Mouse (Mus musculus): Measurements from ENCODE around the gene Ifnl2.

Ifnl2 gene

DNA sequence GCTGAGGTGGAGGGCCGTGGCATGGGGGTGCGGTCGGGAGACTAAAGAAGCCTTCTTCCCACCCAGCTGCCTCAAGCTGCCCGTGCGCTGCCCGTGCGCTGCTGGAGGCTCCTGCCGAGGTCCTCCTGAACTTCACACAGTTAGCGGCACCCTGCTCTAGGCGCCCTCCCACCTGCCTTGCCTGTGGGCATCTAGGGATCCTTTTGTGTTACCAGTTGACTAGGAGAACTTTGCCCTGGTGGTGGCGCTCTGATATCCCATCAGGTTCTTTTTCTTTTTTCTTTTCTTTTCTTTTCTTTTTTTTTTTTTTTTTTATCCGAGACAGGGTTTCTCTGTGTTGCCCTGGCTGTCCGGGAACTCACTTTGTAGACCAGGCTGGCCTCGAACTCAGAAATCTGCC, 19.4 kb downstream of the Ifnl2 start:
- no peak for DNase-seq (ENCODE audit: low read depth, low spot score)

DNA sequence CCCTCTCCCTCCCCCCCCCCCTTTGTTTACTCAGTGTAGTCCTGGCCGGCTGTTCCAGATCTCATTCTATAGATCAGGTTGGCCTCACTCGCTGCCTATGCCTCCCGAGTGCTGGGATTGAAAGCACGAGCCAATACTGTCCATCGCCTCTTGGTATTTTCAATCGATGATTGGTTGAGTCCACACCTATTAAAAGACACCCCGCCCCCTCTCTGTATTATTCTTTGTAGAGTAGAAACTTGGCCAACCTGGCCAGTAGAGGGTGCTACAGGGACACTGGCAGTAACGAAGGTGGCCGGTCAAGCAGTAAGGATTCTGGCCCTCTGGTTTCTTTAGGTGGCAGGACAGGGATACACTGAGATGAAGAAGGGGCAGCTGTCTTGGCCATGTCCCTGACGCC, 19.8 kb downstream of the Ifnl2 start:
- peak; percentile 54 for DNase-seq (ENCODE audit: low read depth, low spot score)

DNA sequence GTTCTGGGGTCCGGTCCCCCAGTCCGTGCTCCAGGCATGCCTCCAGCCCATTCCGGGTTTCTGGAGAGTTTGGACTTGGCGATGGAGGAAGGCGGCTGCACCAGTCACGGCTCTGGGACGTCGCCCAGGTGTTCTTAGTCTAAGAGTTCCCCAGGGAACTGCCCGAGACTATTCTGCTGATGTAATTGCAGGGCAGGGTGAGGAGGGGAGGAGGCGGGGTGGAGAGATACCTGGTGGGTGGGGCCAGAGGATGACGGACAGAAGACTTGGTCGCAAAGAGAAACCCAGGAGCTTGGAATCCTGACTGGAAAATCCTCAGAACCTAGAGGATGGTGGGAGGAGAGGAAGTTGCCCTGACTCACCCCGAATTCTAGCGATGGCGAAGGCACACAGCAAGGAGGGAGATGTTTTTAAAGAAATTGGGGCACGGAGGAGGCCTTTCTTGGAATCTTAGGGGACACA, 22.2 kb downstream of the Ifnl2 start:
- DNase-seq (ENCODE audit: low read depth, low spot score): no peak

DNA sequence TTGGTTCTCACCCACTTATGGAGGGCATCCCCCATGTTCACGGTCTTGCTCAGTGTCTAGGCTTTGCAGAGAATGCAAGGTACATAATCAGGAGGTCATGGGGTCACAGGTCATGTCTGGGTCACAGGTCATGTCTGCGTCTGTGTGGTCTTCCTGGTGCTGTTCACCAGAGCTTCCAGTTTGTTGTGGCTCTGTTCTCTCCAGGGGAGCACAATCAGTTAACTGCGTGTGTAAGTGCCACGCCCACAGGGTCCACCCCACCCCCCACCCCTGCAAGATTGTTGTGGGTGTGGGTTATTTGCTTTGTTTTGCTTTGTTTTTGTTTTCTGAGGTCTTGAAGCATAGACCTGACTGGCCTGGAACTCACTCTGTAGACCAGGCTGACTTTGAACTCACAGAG, 26.1 kb downstream of the Ifnl2 start:
- DNase-seq (ENCODE audit: low read depth, low spot score): no peak

DNA sequence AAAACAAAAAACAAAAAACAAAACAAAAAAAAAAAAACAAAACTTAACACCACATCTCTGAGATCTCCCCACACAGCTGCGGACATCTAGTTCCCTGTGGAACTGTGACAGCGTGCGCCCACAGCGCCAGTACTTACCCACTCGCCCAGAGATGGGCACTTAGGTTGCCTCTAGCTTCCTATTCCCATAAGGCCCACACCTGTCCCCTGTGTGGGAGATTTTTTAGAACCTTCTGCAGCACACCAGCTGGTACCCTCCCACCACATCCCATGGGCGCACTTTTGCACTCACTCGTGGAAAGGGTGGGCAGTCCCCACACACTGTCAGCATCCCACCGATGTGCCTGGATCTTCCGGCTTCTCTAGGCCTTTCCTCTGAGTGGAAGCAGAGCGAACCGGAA, 27.4 kb downstream of the Ifnl2 start:
- DNase-seq (ENCODE audit: low read depth, low spot score): no peak

DNA sequence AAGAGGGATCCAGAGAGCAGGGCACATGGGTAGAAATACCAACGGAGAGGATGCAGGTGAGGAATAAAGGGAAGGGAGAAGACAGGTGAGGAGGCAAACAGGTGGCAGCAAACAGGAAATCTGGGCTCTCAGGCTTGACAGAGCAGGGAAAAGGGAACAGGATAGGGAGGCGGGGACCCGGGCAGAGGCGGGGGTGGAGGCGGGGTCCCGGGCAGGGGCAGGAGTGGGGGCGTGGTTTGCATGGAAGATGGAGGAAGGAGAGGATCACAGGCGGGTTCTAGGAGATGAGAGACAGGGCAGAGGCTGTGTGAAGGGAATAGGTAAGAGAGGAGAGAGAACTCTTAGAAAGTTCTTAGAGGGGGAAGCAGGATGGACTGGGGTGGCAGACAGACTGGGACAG, 31.4 kb downstream of the Ifnl2 start:
- DNase-seq (ENCODE audit: low read depth, low spot score): no peak

DNA sequence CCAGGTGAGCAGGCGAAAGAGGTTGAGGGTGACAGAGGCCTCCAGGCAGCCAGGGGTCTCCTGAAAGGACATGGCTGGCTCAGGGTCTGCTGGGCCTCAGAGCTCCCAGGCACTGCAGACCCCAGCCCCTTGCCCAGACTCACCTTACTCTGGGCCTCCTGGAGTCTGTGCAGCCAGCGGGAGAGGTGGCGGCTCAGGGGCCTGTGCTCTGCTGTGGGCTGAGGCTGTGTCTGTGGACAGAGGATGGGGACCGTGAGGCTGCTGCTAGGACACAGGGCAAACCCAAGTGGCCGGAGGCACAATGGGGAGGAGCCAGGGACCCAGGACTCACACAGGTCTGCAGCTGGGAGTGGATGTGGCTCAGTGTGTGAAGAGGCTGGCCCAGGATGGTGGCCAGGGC, 32.9 kb downstream of the Ifnl2 start:
- DNase-seq (ENCODE audit: low read depth, low spot score): no peak

DNA sequence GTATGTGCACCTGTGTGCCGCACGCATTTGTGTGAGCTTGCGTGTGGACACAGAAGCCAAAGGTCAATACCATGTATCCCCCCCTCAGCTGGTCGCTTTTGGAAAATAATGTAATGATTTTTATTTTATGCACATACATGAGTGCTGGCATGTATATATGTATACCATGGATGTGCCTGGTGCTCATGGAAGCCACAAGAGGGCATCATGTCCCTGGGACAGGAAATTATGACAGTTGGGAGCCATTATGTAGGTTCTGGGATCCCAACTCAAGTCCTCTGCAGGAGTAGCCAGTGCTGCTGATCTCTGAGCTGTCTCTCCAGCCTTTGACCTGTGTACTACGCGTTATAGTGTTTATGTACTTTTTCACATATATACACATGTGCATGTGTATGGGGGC, 34.1 kb downstream of the Ifnl2 start:
- no peak for DNase-seq (ENCODE audit: low read depth, low spot score)

DNA sequence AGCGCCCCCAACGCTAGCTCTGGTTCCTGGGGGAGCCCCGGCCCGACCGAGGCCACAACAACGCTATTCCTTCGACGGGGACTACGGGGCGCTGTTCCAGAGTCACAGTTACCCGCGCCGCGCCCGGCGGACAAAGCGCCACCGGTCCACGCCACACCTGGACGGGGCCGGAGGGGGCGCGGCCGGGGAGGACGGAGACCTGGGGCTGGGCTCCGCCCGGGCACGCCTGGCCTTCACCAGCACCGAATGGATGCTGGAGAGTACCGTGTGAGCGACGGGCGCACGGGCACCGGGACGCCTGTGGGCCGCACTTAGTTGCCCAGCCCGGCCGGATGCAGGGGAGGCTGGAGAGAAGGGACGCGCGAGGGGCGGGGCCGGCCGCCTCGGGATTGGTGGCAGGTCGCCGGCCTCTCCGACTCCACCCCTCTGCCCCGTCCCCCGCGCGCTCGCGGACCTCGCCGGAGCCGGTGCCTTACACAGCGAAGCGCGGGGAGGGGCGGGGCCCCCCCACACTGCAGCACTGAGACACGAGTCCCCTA, 43.0 kb downstream of the Ifnl2 start:
- no peak for DNase-seq (ENCODE audit: low read depth, low spot score)

DNA sequence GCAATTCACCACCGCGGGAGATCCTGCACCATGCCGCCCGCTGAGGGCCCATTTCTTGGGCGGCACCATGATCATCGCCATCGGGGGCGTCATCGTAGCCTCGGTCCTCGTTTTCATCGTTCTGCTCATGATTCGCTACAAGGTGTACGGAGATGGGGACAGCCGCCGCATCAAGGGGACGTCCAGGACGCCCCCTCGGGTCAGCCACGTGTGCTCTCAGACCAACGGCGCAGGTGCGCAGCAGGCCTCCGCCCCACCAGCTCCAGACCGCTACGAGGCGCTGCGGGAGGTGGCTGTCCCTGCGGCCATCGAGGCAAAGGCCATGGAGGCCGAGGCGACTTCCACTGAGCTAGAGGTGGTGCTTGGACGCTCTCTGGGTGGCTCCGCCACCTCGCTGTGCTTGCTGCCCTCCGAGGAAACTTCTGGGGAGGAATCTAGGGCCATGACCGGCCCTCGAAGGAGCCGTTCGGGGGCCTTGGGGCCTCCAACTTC, 43.5 kb downstream of the Ifnl2 start:
- DNase-seq (ENCODE audit: low read depth, low spot score): no peak

DNA sequence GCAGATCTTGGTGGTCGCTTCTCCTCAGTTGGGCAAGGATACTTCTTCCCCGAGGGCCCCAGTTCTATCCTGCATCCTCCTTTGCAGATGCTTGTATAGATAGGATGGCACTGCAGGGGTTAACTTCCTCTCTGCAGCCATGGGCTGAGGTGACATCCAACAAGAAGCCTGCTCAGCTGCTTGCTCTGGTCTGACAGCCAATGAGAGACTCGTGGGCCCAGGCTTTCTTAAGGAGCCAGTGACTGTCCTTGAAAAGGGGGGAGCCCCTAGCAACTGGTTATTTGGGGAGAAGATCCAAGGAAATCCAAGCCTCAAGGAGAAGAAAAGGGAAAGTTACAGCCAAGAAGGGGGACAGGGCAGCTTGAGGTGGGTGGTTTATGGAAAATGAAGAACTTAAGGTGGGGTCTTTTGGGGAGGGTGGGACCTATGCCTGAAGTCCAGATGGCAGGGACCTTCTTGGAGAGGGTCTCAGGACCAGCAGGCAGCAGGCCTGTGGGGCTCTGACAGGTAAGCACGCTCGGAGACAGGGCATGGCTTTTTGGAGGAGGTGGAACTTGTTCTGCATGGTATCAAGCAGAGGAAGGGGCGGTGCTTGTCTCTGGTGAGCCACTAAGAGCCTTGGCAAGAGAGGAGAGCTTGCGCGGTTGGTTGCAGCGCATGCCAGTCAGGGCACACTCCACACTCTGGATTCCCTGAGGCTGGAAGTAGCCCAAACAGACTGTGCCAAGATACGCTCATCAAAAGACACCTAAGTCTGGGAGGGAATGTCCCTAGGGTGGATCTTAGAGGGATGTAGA, 45.6 kb downstream of the Ifnl2 start:
- peak; percentile 26 for DNase-seq (ENCODE audit: low read depth, low spot score)

DNA sequence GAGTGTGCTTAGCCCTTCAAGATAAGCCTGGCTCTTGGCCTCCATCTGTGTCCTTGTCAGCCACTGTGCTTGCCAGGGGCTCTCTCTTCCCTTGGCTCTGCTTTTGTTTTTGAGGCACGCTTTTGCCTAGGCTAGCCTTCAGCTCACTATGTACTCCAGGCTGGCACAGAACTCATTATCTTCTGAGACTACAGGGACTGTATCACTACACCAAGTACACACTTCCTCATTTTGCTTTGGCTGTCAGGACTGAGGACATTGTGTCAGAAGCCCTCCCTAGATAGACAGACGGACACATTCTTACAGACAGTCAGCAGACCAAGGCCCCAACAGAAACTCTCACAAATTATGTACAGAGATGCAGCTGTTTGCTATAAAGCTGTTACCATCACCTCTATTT, 47.5 kb downstream of the Ifnl2 start:
- no peak for DNase-seq (ENCODE audit: low read depth, low spot score)

DNA sequence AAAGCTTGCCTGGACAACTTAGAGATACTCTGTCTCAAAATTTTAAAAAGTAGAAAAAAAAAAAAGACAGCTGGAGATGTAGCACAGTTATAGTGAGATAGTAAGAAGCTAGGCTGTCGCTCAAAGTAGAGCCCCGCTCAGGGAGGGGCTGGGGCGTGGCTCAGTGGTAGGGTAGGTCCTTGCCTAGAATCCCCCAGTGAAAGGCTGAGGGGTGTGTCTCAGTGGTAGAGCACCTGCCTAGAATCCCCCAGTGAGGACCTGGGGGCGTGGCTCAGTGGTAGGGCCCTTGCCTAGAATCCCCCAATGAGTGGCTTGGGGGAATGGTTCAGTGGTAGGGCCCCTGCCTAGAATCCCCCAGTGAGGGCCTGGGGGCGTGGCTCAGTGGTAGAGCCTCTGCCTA, 49.9 kb downstream of the Ifnl2 start:
- DNase-seq (ENCODE audit: low read depth, low spot score): no peak
